Mouse (Mus musculus): ENCODE results near the gene Gprc5c. TPM values are rescaled to one million over a fixed set of nuclear protein-coding genes. Genes with fewer than 3 reads are reported as not detected.
A peak's percentile ranks its signal among the peaks of the same experiment; 100 is the strongest.

Gprc5c gene
- total and polyA plus RNA-seq, 3 experiments: 6.3 to 11.6 (median 7.9) TPM

GRCm38 (mm10) chr11:114807686-114808427 is 43.1 kb upstream of the Gprc5c start:
- Histone ChIP-seq H3K36me3 (ENCODE audit: control insufficient read depth, insufficient read depth, low read length) (no peaks in the 10 kb centered on the region), H3K27me3 (ENCODE audit: control insufficient read depth, insufficient read depth, low read length) (no peaks in the 10 kb centered on the region), H3K27ac (no peak overlapping the region), H3K4me3 (no peak overlapping the region), H3K79me2 (replicated peaks; ENCODE audit: control insufficient read depth, insufficient read depth, low read length) (no peaks in the 10 kb centered on the region), H3K4me1 (ENCODE audit: control insufficient read depth, insufficient read depth, low read length) (no peaks in the 10 kb centered on the region; the same call in 1 of the 2 replicates), H3K9ac (ENCODE audit: low read depth, low read length) (no peak overlapping the region)
- no peak for DNase-seq
- intact Hi-C loops (cut with DNase I): no loop called here
- 43% methylated on average over 14 of the region's 14 CpGs for WGBS
- TF ChIP-seq POLR2A (IDR thresholded peaks at IDR 0.05; ENCODE audit: insufficient read depth, low read depth, low read length) (no peak), EP300 (IDR thresholded peaks at IDR 0.05; ENCODE audit: insufficient read depth, low read depth, low read length) (no peak), CTCF (IDR thresholded peaks at IDR 0.05) (no peak)

GRCm38 (mm10) chr11:114809371-114809770 is 41.6 kb upstream of the Gprc5c start:
- intact Hi-C loops (cut with DNase I): no loop called here

GRCm38 (mm10) chr11:114810344-114810743 is 40.6 kb upstream of the Gprc5c start:
- DNase-seq: no peak
- no peaks in the 10 kb centered on the region for H3K27me3 ChIP-seq (ENCODE audit: control insufficient read depth, insufficient read depth, low read length)
- H3K4me1 ChIP-seq (ENCODE audit: control insufficient read depth, insufficient read depth, low read length): no peaks in the 10 kb centered on the region; the same call in 1 of the 2 replicates

More at GRCm38 (mm10) chr11:114809371-114809770, 41.6 kb upstream of the Gprc5c start:
- no peak overlapping the region for H3K9ac ChIP-seq (ENCODE audit: low read depth, low read length)
- TF ChIP-seq CTCF (IDR thresholded peaks at IDR 0.05) (peak; percentile 60), EP300 (IDR thresholded peaks at IDR 0.05; ENCODE audit: insufficient read depth, low read depth, low read length) (no peak)
- H3K79me2 ChIP-seq (replicated peaks; ENCODE audit: control insufficient read depth, insufficient read depth, low read length): no peaks in the 10 kb centered on the region
- no peak for DNase-seq
- H3K27me3 ChIP-seq (ENCODE audit: control insufficient read depth, insufficient read depth, low read length): no peaks in the 10 kb centered on the region
- H3K36me3 ChIP-seq (ENCODE audit: control insufficient read depth, insufficient read depth, low read length): no peaks in the 10 kb centered on the region
- no peak overlapping the region for H3K27ac ChIP-seq
- no peaks in the 10 kb centered on the region; the same call in 1 of the 2 replicates for H3K4me1 ChIP-seq (ENCODE audit: control insufficient read depth, insufficient read depth, low read length)
- 83% methylated on average over 1 of the region's 1 CpGs for WGBS
- H3K4me3 ChIP-seq: no peak overlapping the region

GRCm38 (mm10) chr11:114812731-114813240 is 38.2 kb upstream of the Gprc5c start:
- H3K79me2 ChIP-seq (replicated peaks; ENCODE audit: control insufficient read depth, insufficient read depth, low read length): no peaks in the 10 kb centered on the region
- no peak overlapping the region for H3K4me3 ChIP-seq
- H3K4me1 ChIP-seq (ENCODE audit: control insufficient read depth, insufficient read depth, low read length): no peaks in the 10 kb centered on the region; the same call in 1 of the 2 replicates
- no peaks in the 10 kb centered on the region for H3K36me3 ChIP-seq (ENCODE audit: control insufficient read depth, insufficient read depth, low read length)
- intact Hi-C loops (cut with DNase I): loop anchor here (1.0 to 10.0 kb wide), 4 partner anchors 45 to 232 kb away; partner anchors contain the start of gene Cd300ld3
- WGBS: 12% methylated on average over 6 of the region's 6 CpGs
- no peak overlapping the region for H3K27ac ChIP-seq
- H3K9ac ChIP-seq (ENCODE audit: low read depth, low read length): no peak overlapping the region
- DNase-seq: peak; percentile 86 to 91
- no peak for TF ChIP-seq POLR2A (IDR thresholded peaks at IDR 0.05; ENCODE audit: insufficient read depth, low read depth, low read length)
- peak; percentile 96 for TF ChIP-seq CTCF (IDR thresholded peaks at IDR 0.05)
- peak; percentile 46; the same call in 1 of the 2 replicates for TF ChIP-seq EP300 (IDR thresholded peaks at IDR 0.05; ENCODE audit: insufficient read depth, low read depth, low read length)
- no peaks in the 10 kb centered on the region for H3K27me3 ChIP-seq (ENCODE audit: control insufficient read depth, insufficient read depth, low read length)

More at GRCm38 (mm10) chr11:114810344-114810743, 40.6 kb upstream of the Gprc5c start:
- Histone ChIP-seq H3K79me2 (replicated peaks; ENCODE audit: control insufficient read depth, insufficient read depth, low read length) (no peaks in the 10 kb centered on the region), H3K9ac (ENCODE audit: low read depth, low read length) (no peak overlapping the region), H3K4me3 (no peak overlapping the region), H3K27ac (no peak overlapping the region), H3K36me3 (ENCODE audit: control insufficient read depth, insufficient read depth, low read length) (no peaks in the 10 kb centered on the region)
- intact Hi-C loops (cut with DNase I): loop anchor here (5.0 to 10.0 kb wide), 2 partner anchors 47 to 234 kb away; partner anchors contain the start of gene Cd300ld3
- TF ChIP-seq POLR2A (IDR thresholded peaks at IDR 0.05; ENCODE audit: insufficient read depth, low read depth, low read length): no peak
- TF ChIP-seq CTCF (IDR thresholded peaks at IDR 0.05): no peak
- TF ChIP-seq EP300 (IDR thresholded peaks at IDR 0.05; ENCODE audit: insufficient read depth, low read depth, low read length): no peak
- WGBS: 22% methylated on average over 4 of the region's 4 CpGs

GRCm38 (mm10) chr11:114814873-114815592 is 35.9 kb upstream of the Gprc5c start:
- H3K9ac ChIP-seq (ENCODE audit: low read depth, low read length): no peak overlapping the region
- H3K4me3 ChIP-seq: no peak overlapping the region
- intact Hi-C loops (cut with DNase I): loop anchor here (5.0 to 10.0 kb wide), 2 partner anchors 42 to 230 kb away; partner anchors contain the start of gene Cd300ld3
- H3K27me3 ChIP-seq (ENCODE audit: control insufficient read depth, insufficient read depth, low read length): no peaks in the 10 kb centered on the region
- H3K36me3 ChIP-seq (ENCODE audit: control insufficient read depth, insufficient read depth, low read length): no peaks in the 10 kb centered on the region
- no peaks in the 10 kb centered on the region for H3K79me2 ChIP-seq (replicated peaks; ENCODE audit: control insufficient read depth, insufficient read depth, low read length)
- 67% methylated on average over 11 of the region's 11 CpGs for WGBS
- H3K4me1 ChIP-seq (ENCODE audit: control insufficient read depth, insufficient read depth, low read length): no peaks in the 10 kb centered on the region; the same call in 1 of the 2 replicates
- no peak for DNase-seq
- H3K27ac ChIP-seq: no peak overlapping the region
- TF ChIP-seq CTCF (IDR thresholded peaks at IDR 0.05) (no peak), POLR2A (IDR thresholded peaks at IDR 0.05; ENCODE audit: insufficient read depth, low read depth, low read length) (no peak), EP300 (IDR thresholded peaks at IDR 0.05; ENCODE audit: insufficient read depth, low read depth, low read length) (no peak)

Data from heart, adult 2 months (tissue).